Mouse (Mus musculus): ENCODE measurements around the gene Zdhhc8. TPM values are rescaled to one million over a fixed set of nuclear protein-coding genes. Genes with fewer than 3 reads are reported as not detected.

The Zdhhc8 gene
- 15.3 and 17.0 TPM in 2 replicates for polyA plus RNA-seq (2015; fragmentation: Nextera tagmentation; extraction: Ambion mirVana)

DNA sequence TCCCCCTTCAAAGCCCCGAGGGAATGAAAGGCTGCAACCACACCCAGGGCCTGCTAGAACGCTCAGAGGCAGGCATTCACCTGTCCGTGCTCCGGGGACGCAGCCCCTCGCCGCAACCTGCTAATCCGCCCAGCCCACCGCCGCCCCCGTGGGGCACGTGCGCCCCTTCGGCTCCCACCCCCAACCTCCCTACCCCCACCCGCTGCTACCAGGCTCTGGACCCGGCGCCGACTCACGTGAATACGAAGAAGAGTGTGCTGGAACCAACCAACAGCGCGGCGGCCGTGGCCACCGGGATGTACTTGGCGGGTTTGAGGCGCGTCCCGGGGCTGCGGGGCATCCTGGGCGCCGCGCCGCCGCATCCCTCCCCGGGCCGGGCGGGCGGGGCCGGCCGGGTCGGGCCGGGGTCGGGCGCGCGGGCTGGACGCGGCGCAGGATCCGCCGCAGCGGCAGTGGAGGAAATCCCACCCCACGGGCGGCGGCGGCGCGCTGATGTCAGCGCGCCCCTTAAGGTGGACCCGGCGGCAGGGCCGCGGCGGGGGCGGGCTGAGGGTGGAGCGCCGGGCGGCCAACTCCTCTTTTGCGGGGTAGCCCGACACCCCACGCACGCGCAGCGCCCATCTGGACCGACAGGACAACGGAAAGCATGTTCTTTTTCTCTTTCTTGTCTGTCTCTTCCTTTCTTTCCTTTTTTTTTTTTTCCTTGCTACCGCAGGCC is at the start of gene Zdhhc8:
TSS of gene Zdhhc8 (minus strand) at position 466 of the 718 bp plus-strand sequence.
- H3K36me3 ChIP-seq = peaks cover 20% of the 10 kb centered on the region
- peak; percentile 82 for ATAC-seq (ENCODE audit: low read depth)
- WGBS = under 1% methylated on average over 79 of the region's 79 CpGs
- no peaks in the 10 kb centered on the region for H3K27me3 ChIP-seq
- peak within 1 kb of the TSS; percentile 88 for H3K4me3 ChIP-seq
- peak within 1 kb of the TSS; percentile 96 for H3K27ac ChIP-seq (replicated peaks)
- H3K4me2 ChIP-seq = peak within 1 kb of the TSS; percentile 93
- H3K9me3 ChIP-seq = no peaks in the 10 kb centered on the region
- H3K9ac ChIP-seq = peak within 1 kb of the TSS; percentile 90
- peaks cover 53% of the 10 kb centered on the region for H3K4me1 ChIP-seq (replicated peaks)

DNA sequence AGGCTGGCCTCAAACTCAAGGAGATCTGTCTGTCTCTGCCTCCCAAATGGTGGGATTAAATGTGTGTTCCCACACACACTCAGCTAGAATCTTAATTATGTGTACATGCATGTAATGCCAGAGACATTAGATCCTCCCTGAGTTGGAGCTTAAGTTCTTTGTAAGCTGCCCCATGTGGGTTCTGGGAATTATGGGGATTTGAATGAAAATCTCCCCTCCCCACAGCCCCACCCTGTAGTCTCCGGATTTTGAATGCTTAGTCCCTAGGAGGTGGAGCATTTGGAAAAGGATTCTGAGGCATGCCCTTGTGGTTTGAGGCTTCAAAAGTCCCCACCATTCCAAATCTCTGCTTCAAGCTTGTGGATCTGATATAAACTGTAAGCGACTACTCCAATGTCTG is 40.2 kb upstream of the Zdhhc8 start:
- no peak overlapping the region for H3K9ac ChIP-seq
- no peak overlapping the region for H3K4me3 ChIP-seq
- H3K4me2 ChIP-seq = no peak overlapping the region
- no peak for ATAC-seq (ENCODE audit: low read depth)
- H3K36me3 ChIP-seq = peaks cover 98% of the 10 kb centered on the region
- WGBS = 87% methylated on average over 2 of the region's 2 CpGs
- H3K27ac ChIP-seq (replicated peaks) = no peak overlapping the region
- no peaks in the 10 kb centered on the region for H3K27me3 ChIP-seq
- H3K9me3 ChIP-seq = no peaks in the 10 kb centered on the region
- H3K4me1 ChIP-seq (replicated peaks) = no peaks in the 10 kb centered on the region

DNA sequence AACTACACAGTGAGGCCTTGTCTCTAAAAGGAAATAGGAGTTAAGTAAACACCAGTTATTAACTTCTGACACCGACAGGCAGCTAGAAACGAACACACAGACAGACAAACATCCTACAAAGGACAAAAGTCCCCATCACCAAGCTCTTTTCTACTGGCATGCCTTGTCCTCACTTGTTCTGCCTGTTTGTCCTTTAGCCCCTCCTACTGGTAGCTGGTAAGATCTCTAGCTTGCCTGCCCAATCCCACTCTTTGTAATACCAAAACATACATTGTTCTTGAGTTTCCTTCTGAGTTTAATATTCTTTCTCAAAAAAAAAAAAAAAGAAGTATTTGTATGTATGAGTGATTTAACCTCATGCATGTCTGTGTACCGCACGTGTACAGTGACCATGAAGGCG is 33.2 kb upstream of the Zdhhc8 start:
- no peaks in the 10 kb centered on the region for H3K9me3 ChIP-seq
- no peak overlapping the region for H3K4me2 ChIP-seq
- H3K27me3 ChIP-seq = no peaks in the 10 kb centered on the region
- WGBS = 86% methylated on average over 5 of the region's 5 CpGs
- H3K36me3 ChIP-seq = peaks cover 93% of the 10 kb centered on the region
- H3K27ac ChIP-seq (replicated peaks) = no peak overlapping the region
- no peak overlapping the region for H3K4me3 ChIP-seq
- ATAC-seq (ENCODE audit: low read depth) = no peak
- no peak overlapping the region for H3K9ac ChIP-seq
- no peaks in the 10 kb centered on the region for H3K4me1 ChIP-seq (replicated peaks)

- no peak for ATAC-seq (ENCODE audit: low read depth)
Observed at GRCm38 (mm10) chr16:18265024-18265423, 30.1 kb upstream of the Zdhhc8 start.

DNA sequence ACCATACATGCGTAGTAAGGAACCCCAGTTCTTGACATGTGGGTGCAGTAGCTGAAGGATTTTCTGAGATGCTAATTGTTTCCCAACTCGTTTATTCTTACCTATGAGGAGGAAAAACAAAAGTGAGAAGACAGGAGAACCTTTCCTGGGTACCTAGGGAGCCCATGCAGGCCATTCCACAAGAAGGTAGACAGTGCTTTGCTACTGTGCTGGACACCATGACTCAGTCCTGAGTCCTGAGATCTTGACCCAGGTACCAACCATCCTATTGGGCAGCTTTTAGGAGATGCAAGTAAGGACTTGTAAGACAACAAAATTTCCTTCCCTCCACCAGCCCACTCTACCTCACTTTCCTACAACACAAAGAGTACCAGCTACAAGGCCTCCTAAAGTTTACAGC is 23.3 kb upstream of the Zdhhc8 start, which contains the start of gene Gm49776:
TSS of gene Gm49776 (minus strand) at position 101 of the 400 bp plus-strand sequence.
- Histone ChIP-seq H3K4me2 (no peak within 1 kb of the TSS), H3K36me3 (peaks cover 92% of the 10 kb centered on the region), H3K9me3 (no peaks in the 10 kb centered on the region), H3K9ac (no peak within 1 kb of the TSS), H3K4me3 (no peak within 1 kb of the TSS), H3K27ac (replicated peaks) (no peak within 1 kb of the TSS), H3K27me3 (no peaks in the 10 kb centered on the region), H3K4me1 (replicated peaks) (no peaks in the 10 kb centered on the region)
- no peak for ATAC-seq (ENCODE audit: low read depth)
- WGBS = 94% methylated on average over 2 of the region's 2 CpGs

More at GRCm38 (mm10) chr16:18265024-18265423, 30.1 kb upstream of the Zdhhc8 start:
- H3K9ac ChIP-seq = no peak overlapping the region
- no peak overlapping the region for H3K4me3 ChIP-seq
- peaks cover 87% of the 10 kb centered on the region for H3K36me3 ChIP-seq
- no peaks in the 10 kb centered on the region for H3K4me1 ChIP-seq (replicated peaks)
- H3K9me3 ChIP-seq = no peaks in the 10 kb centered on the region
- H3K27ac ChIP-seq (replicated peaks) = no peak overlapping the region
- 88% methylated on average over 2 of the region's 2 CpGs for WGBS
- H3K4me2 ChIP-seq = no peak overlapping the region
- no peaks in the 10 kb centered on the region for H3K27me3 ChIP-seq

DNA sequence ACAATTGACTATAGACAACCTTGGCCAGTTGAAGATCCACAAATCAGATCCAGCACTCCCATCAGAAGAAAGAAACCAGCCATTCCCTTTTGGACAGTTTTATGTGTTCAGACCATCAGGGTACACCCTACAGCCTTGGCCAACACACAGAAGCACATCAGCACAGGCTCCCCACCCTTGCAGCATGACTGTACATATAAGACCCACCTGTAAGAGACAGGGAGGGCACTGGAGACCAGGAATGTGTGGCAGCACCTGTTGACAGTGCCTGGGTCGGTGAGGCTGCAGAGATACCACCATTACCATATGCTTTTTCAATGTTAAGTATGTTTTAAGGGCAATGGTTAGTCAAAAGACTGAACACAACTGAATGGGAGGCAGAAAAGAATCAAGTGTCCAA is 18.9 kb upstream of the Zdhhc8 start:
- Histone ChIP-seq H3K27ac (replicated peaks) (no peak overlapping the region), H3K4me3 (no peak overlapping the region), H3K4me2 (no peak overlapping the region), H3K4me1 (replicated peaks) (peaks cover 27% of the 10 kb centered on the region), H3K27me3 (no peaks in the 10 kb centered on the region), H3K36me3 (peaks cover 81% of the 10 kb centered on the region), H3K9ac (no peak overlapping the region), H3K9me3 (no peaks in the 10 kb centered on the region)
- no peak for ATAC-seq (ENCODE audit: low read depth)
- WGBS = 93% methylated on average over 1 of the region's 1 CpGs

DNA sequence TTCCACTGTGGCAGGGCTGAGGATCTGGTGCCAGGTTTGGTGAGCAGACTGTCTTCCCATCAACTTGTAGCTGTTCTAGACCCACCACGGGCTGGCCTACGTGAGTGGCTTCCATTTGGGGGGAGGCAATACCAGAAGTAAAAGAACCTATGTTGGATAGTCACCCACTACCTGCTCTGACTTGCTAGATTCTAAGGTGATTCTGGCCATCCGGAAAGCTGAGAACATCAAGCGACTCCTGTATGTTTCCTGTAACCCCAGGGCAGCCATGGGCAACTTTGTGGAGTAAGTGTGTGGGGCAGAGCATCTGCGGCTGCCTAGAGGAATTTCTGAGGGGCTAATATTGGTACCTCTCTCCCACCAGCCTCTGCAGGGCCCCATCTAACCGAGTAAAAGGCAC is 17.8 kb upstream of the Zdhhc8 start:
- peaks cover 72% of the 10 kb centered on the region for H3K36me3 ChIP-seq
- no peaks in the 10 kb centered on the region for H3K9me3 ChIP-seq
- peaks cover 29% of the 10 kb centered on the region for H3K4me1 ChIP-seq (replicated peaks)
- no peak for ATAC-seq (ENCODE audit: low read depth)
- no peak overlapping the region for H3K4me3 ChIP-seq
- no peaks in the 10 kb centered on the region for H3K27me3 ChIP-seq
- H3K27ac ChIP-seq (replicated peaks) = no peak overlapping the region
- WGBS = 82% methylated on average over 6 of the region's 6 CpGs
- H3K9ac ChIP-seq = no peak overlapping the region
- no peak overlapping the region for H3K4me2 ChIP-seq

DNA sequence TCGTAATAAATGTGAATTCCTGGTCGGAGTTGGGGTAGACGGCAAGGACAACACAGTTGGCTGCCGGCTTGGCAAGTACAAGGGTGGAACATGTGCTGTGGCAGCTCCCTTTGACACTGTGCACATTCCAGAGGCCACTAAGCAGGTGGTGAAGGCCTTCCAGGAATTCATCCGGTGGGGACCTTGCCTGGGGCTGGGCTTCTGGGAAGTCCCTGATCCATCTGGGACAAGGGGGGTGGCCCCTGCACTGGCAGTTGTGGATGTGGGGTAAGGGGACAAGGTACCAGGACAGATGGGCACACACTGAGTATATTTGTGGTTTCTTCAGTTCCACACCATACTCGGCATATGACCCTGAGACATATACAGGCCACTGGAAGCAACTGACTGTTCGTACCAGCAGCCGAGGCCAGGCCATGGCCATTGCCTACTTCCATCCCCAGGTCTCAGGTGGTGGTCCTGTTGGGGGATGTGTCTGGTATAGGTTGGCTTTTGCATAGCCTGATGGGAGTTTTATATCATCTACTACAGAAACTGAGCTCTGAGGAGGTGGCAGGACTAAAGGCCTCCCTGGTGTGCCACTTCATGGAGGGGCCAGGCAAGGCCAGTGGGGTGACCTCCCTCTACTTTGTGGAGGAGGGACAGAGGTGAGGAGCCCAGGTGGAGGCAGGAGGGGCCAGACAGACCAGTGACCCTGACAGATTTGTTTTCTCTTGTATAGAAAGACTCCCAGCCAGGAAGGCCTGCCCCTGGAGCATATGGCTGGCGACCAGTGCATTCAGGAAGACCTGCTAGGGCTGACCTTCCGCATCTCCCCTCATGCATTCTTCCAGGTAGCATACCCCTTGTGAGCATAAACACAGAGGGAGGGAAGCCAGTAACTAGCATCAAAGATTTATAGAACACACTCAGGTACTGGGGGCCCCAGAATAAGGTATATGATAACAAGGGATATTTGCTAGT is 16.2 kb upstream of the Zdhhc8 start:
- 71% methylated on average over 10 of the region's 10 CpGs for WGBS
- H3K36me3 ChIP-seq = peaks cover 67% of the 10 kb centered on the region
- ATAC-seq (ENCODE audit: low read depth) = no peak
- peaks cover 45% of the 10 kb centered on the region for H3K4me1 ChIP-seq (replicated peaks)
- H3K27ac ChIP-seq (replicated peaks) = no peak overlapping the region; the same call in 1 of the 2 replicates
- H3K4me2 ChIP-seq = peak overlapping the region; percentile 91
- no peaks in the 10 kb centered on the region for H3K9me3 ChIP-seq
- no peaks in the 10 kb centered on the region for H3K27me3 ChIP-seq
- peak overlapping the region; percentile 89 for H3K4me3 ChIP-seq
- H3K9ac ChIP-seq = peak overlapping the region; percentile 92

DNA sequence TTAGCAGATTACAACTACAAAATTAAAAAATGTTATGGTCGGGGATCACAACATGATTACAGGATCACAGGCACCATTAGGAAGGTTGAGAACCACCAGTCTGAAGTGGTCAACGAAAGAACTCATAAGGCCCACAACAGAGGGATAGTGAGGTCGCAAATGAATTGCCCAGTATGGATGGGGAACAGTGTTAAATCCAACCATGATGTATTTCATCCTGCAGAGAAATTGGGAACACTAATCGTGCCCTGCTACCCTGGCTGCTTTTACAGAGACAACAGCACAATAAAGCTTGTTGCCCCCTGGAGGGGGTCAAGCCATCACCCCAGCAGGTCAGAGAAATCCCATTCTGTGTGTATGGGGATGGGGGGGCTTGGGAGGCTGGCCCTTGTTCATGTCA is 15.3 kb upstream of the Zdhhc8 start:
- H3K9ac ChIP-seq = peak overlapping the region; percentile 92
- ATAC-seq (ENCODE audit: low read depth) = no peak
- H3K36me3 ChIP-seq = peaks cover 67% of the 10 kb centered on the region
- H3K9me3 ChIP-seq = no peaks in the 10 kb centered on the region
- peaks cover 52% of the 10 kb centered on the region for H3K4me1 ChIP-seq (replicated peaks)
- H3K27ac ChIP-seq (replicated peaks) = no peak overlapping the region; the same call in 1 of the 2 replicates
- H3K4me3 ChIP-seq = peak overlapping the region; percentile 89
- 47% methylated on average over 4 of the region's 4 CpGs for WGBS
- H3K27me3 ChIP-seq = no peaks in the 10 kb centered on the region
- peak overlapping the region; percentile 91 for H3K4me2 ChIP-seq

- Histone ChIP-seq H3K27ac (replicated peaks) (peak overlapping the region; percentile 95), H3K4me1 (replicated peaks) (peaks cover 52% of the 10 kb centered on the region), H3K27me3 (no peaks in the 10 kb centered on the region), H3K9me3 (no peaks in the 10 kb centered on the region), H3K4me3 (peak overlapping the region; percentile 89), H3K36me3 (peaks cover 67% of the 10 kb centered on the region), H3K4me2 (peak overlapping the region; percentile 91), H3K9ac (peak overlapping the region; percentile 92)
- ATAC-seq (ENCODE audit: low read depth) = peak; percentile 34
- WGBS = 7% methylated on average over 27 of the region's 27 CpGs
Observed at GRCm38 (mm10) chr16:18249364-18249967, 14.5 kb upstream of the Zdhhc8 start.

DNA sequence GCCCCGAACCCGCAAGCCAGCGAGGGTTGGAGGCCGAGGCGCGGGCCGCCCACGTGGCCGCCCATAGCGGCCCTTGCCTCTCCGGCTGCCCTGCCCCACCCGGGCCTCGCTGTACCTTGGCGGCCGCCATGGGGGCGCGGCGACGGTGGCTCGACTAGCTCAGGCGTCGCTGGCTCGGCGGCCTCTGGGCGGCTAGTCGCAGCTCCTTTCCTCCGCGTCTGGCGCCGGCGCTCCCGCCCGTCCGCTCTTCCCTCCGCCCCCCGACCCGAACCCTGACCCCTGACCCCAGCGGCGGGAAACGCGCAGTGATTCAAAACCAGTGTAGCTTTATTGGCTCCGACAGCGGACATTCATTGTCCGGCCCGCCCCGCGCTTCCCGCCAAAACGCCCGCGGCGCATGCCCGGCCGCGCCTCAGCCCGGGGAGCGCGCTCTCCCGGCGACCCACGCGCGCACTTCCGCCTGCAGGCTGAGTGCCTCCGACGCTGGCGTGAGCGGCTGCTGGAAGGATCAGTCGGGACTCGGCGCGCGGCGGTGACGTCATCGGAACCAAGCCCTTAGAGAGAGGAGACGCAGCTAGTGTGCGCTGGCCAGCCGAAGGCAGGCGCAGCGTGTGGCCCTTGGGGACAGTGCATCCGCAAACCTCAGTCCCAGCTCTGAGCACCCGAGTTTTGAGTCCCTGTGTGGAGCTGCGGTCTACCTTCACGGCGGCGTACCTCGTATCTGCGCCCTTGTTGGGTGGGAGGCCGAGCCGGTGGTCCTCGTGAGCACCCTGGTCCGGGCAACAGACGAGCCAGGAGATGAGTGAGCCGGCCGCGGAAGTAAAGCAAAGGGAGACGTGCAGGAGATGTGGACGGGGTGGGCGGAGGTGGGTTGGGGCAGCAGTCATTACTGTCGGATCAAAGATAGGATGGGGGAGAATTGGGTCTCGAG is 13.8 kb upstream of the Zdhhc8 start, which contains the start of the genes Trmt2a and Ranbp1:
TSS of gene Trmt2a (plus strand) at position 247 of the 931 bp plus-strand sequence.
TSS of gene Ranbp1 (minus strand) at position 300 of the 931 bp plus-strand sequence.
- peak; percentile 98 for ATAC-seq (ENCODE audit: low read depth)
- peaks cover 52% of the 10 kb centered on the region for H3K4me1 ChIP-seq (replicated peaks)
- peak within 1 kb of the TSS; percentile 89 for H3K4me3 ChIP-seq
- H3K9ac ChIP-seq = peak within 1 kb of the TSS; percentile 92
- peak within 1 kb of the TSS; percentile 91 for H3K4me2 ChIP-seq
- peaks cover 67% of the 10 kb centered on the region for H3K36me3 ChIP-seq
- WGBS = under 1% methylated on average over 102 of the region's 102 CpGs
- H3K27ac ChIP-seq (replicated peaks) = peak within 1 kb of the TSS; percentile 95
- H3K27me3 ChIP-seq = no peaks in the 10 kb centered on the region
- H3K9me3 ChIP-seq = no peaks in the 10 kb centered on the region
